Mouse (Mus musculus) lung, postnatal 4 days (tissue): ENCODE results near the gene Pde4d.

Experiments
- DNase-seq, 2 experiments: peaks; one replicate each; pipeline ENCODE4 v3.0.0; 2021

The Pde4d gene

GRCm38 (mm10) chr13:109806193-109806966 lies 1356.6 kb downstream of the Pde4d start:
- no peak for DNase-seq

- DNase-seq: no peak
These were observed 1357.3 kb downstream of the Pde4d start for GRCm38 (mm10) chr13:109807036-109807435.

GRCm38 (mm10) chr13:109807446-109807845 lies 1357.7 kb downstream of the Pde4d start:
- no peak for DNase-seq

- DNase-seq: no peak
These were observed 1358.3 kb downstream of the Pde4d start for GRCm38 (mm10) chr13:109808039-109808438.

- no peak for DNase-seq
These were observed 1359.2 kb downstream of the Pde4d start for GRCm38 (mm10) chr13:109808946-109809345.

- no peak for DNase-seq
These were observed 1359.9 kb downstream of the Pde4d start for GRCm38 (mm10) chr13:109809646-109810045.

GRCm38 (mm10) chr13:109813924-109814323 lies 1364.2 kb downstream of the Pde4d start:
- no peak for DNase-seq

GRCm38 (mm10) chr13:109819071-109819470 lies 1369.3 kb downstream of the Pde4d start:
- DNase-seq: no peak

GRCm38 (mm10) chr13:109820141-109820540 lies 1370.4 kb downstream of the Pde4d start:
- no peak for DNase-seq

GRCm38 (mm10) chr13:109820866-109821265 lies 1371.1 kb downstream of the Pde4d start:
- no peak for DNase-seq

- DNase-seq: peak in 1 of 2 experiments; percentile 23
These were observed 1372.1 kb downstream of the Pde4d start for GRCm38 (mm10) chr13:109821725-109822412.

GRCm38 (mm10) chr13:109822413-109823298 lies 1372.9 kb downstream of the Pde4d start:
- DNase-seq: peak; percentile 96 to 97

GRCm38 (mm10) chr13:109823307-109824031 lies 1373.7 kb downstream of the Pde4d start:
- DNase-seq: peak; percentile 24 to 46

- no peak for DNase-seq
These were observed 1376.1 kb downstream of the Pde4d start for GRCm38 (mm10) chr13:109825891-109826290.

- DNase-seq: no peak
These were observed 1377.6 kb downstream of the Pde4d start for GRCm38 (mm10) chr13:109827341-109827740.

GRCm38 (mm10) chr13:109827909-109828308 lies 1378.2 kb downstream of the Pde4d start:
- DNase-seq: no peak

- no peak for DNase-seq
These were observed 1379.7 kb downstream of the Pde4d start for GRCm38 (mm10) chr13:109829444-109829843.

GRCm38 (mm10) chr13:109834935-109835334 lies 1385.2 kb downstream of the Pde4d start:
- DNase-seq: no peak

- DNase-seq: peak; percentile 36 to 48
These were observed 1387.7 kb downstream of the Pde4d start for GRCm38 (mm10) chr13:109837453-109837852.

- no peak for DNase-seq
These were observed 1388.2 kb downstream of the Pde4d start for GRCm38 (mm10) chr13:109837921-109838320.

- no peak for DNase-seq
These were observed 1390.5 kb downstream of the Pde4d start for GRCm38 (mm10) chr13:109840251-109840650.

- DNase-seq: no peak
These were observed 1391.5 kb downstream of the Pde4d start for GRCm38 (mm10) chr13:109841140-109841822.
